Mouse (Mus musculus): ENCODE measurements at regions not wholly inside any gene's neighbourhood (a gene's known extent, or its start where the extent isn't known, plus 50 kb on each side); places are given as distances from the start of the nearest gene placed in this dataset.
"Not testable (repeated sequence)": the region's sequence is repeated elsewhere in the genome, so short reads cannot be mapped to it uniquely, and the experiment has no call there.

DNA sequence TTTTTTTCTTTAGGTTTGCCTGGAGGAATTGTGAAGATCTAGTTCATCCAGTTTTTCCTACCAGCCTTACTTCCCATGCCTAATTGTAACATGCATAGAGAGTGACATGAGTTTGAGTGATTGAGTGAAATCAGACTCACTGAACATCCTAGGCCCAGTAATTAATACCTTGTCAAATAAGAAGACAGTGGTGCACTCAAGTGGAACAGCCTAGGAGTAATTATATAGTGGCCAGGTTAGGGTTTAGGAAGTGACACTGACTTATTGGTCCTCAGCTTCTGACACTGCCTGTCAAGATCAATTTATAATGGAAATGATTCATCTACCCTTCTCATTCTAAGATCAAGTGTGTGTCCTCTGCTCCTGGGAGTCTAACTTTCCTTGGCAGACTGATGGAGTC is 250.8 kb downstream of the Tpbg start:
- DNase-seq (ENCODE audit: low read depth), result no peak

DNA sequence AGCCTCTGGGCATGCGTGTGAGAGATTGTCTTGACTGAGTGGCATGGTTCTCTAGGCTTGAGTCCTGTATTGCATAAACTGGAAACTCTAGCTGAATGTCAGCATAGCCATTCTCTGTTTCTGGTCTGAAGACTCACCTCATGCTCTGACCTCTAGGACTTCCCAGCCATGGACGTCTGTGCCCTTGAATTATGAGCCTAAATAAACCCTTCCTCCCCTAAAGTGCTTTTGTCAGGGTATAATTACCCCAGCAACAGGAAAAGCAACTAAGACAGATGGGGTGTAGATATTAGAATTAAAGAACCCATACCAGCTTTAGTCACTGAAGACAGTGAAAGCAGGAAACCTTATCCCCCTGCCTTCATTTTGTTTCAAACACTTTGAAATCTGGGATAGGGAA is 253.3 kb downstream of the Tpbg start:
- no peak for DNase-seq (ENCODE audit: low read depth)

DNA sequence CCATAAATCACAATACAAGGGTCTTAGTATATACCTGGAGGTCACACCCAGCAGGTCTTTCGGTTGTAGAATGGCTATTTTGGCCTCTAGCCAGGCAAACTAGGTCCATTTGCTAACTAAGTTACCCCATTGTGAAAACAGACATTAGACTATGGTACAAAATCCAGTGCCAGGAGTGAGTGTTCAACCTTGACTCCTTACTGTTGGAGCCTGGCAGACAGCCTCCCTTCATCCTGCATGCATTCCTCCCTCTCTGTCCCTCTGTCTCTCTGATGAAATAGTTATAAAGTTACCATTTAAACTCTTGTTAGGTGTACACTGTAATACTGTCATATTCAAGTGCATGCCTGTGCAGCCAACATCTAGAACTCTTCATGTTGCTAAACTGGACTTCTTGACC is 254.1 kb downstream of the Tpbg start:
- no peak for DNase-seq (ENCODE audit: low read depth)

DNA sequence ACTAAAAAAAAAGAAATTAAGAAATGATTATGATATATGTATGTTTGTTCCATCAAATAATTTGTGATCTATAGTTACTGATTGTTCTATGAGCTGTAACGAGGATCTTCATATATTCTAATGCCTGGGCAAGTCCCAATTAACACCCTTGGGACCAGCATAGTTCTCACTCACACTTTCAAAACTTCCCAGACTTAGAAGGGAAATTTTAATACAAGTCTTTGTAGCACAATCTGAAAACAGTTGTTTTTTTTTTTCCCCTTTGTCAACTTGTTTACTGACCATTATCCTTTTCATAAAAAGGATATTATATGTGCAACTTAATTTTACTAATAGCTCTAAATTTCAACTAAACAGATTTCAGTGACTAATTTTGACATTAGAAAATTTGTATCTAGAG is 257.1 kb downstream of the Tpbg start:
- DNase-seq (ENCODE audit: low read depth), result no peak

DNA sequence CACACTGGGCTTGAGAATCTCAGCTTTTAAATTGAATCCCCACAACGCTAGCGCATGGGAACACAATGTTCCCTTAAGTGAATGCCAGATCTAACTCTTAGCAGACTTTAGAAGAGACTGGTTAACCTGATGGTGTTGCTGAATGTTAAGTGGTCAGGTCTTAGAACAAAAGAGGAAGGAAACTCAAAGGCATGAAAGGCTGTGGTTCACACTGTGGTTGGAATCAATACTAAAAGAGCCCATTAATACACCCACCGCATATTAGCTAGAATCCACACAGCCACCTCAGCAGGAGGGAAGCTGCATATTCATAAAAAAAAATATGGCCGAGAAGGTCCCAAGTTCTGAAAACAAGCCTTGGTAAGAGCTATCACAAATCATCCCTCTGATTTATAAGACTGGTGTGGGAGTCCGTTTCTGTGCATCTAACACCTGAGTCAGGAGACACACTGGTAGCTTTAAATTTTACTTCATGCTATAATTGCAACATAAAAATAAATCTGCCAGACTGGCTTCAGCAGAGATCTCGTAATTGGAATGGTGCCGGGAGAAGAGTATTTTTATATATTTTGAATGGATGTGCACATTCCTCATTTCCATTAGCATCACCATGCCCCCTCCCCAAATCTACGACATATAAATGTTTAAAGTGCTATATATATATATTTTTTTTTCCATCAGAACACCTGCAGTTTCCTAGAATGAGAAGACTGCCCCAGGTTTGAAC is 259.3 kb downstream of the Tpbg start:
- no peak for DNase-seq (ENCODE audit: low read depth)

DNA sequence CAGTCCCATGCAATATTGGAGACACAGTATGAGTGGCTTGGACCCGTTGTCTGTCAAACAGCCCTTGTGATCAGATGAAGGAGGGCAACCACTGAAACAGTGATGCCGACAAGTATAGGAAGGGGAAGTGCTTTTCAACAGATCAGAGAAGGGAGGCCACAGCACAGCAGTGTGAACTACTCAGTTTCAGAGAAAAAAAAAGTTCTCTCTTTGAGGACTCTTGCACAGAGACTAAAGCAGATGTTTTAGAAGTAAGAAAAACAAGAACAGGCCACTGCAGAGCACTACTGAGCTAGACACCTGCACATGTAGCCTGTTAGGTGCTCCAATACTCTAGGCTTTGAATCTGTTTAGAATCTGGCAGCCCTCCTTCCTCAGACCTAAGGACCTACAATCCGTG is 261.4 kb downstream of the Tpbg start:
- DNase-seq (ENCODE audit: low read depth), result no peak

DNA sequence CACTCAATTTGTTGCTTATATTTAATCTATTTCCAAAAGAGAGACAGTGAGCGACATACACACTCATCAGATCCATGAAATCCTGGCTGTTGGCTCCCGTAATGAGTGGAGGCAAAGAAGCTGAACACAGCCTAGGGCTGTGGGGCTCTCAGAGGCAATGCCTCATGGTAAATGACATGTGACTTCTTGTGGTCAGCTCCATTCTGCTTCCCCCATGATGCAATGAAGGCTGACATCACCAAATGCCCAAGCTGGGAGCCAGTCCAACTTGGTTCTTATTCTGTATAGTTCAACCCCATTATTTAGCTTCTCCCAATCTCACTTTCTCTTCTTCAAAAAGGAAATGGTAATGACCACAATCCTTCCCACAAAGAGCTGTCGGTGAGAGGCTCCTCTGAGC is 262.5 kb downstream of the Tpbg start:
- no peak for DNase-seq (ENCODE audit: low read depth)

DNA sequence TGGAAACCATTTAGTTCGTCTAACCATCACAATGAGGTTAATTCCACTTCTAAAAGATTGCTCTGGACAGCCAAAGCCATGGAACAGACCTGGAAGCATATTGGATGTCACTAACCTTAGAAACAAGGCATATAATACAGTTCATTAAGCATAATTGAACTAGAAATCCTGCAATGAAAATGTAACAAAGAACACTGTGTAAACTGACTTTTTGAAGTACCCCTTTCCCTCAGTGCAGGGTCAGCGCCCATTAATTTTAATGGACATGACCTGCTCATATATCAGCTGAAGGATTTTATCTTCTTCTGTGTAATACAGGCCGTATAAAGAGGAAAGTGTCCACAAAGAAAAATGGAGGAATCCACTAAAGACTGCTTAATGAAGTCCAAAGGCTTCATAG is 263.7 kb downstream of the Tpbg start:
- no peak for DNase-seq (ENCODE audit: low read depth)

DNA sequence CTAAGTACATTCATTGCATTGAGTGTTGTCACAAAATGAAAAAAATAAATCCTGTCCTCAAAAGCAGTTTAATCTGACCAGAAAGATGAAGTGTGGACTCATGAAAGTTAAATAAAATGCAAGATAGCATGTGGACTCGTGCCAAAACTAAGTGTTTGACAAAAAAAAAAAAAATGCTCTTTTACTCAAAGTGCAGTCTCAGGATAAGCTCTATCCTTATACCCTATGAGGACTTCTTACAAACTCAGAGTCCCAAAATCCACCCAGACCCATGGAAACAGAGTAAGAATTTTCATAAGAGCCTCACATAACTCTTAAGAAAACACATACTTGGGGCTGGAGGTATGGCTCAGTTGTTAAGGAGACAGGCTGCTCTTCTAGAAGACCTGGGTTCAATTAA is 267.7 kb downstream of the Tpbg start:
- no peak for DNase-seq (ENCODE audit: low read depth)

DNA sequence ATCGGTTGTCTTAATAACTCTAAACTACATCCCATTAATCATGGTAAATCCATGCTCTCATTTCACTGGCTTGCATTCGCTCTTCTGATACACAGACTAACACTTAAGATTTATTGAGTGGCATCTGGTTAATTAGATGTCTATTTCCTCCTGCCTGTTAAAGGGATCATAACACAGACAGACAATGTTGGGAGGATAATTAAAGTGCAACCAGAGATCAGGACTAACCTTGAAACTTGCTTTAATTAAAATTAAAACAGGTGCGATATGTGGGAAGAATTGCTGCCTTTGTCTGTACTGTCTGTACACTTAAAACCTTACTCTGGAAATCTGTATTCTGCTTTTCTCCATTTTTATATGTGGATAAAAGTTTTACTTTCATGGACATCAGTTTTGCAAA is 277.2 kb downstream of the Tpbg start:
- no peak for DNase-seq (ENCODE audit: low read depth)

DNA sequence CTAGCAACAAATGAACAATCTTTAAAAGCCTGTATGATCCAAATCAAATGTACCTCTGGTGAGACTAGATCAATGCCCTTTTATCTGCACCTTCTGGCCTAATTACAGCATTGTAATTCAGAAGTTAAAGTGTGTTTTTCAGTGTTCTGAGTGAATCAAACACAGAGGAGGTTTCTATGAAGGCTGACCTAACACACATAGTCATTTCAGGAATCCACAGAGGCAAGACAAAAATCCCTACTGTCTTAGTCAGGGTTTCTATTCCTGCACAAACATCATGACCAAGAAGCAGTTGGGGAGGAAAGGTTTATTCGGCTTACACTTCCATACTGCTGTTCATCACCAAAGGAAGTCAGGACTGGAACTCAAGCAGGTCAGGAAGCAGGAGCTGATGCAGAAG is 293.4 kb downstream of the Tpbg start:
- not testable (repeated sequence) for DNase-seq (ENCODE audit: low read depth)

DNA sequence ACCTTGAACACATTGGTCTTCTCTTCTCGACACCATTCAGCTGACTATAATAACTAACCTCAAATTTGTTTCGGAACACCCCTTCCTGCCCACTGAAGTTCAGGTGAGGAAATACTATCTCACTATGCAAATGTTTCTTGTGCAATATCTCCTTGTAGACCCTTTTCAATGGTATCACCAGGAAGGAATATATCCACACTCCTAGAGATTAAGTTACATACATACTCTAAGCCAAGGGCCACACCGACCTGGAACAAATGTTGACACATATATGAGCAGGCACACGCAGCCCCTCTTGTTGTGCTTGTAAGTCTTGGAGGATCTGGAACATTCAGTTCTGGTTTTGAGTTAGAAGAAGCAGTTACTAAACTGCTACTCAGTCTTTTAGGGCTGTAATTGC is 303.7 kb downstream of the Tpbg start:
- DNase-seq (ENCODE audit: low read depth), result no peak

DNA sequence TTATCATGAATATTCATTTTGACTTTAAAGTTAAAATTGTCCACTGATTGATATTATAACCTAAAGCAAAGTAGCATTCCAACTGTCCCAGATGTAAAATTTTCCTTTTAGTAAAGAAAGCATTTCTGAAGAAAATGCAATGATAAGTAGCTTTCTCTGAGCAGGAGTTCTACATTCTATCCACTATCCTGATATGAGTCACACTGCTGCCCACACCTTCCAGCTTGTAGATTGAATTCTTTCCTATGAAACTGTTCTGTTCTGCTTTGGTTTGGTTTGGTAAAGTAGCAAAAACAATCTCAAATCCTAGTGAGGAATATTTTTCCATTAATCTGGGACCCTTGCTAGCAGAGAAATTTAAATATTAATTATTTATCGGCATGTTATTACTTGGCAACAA is 304.4 kb downstream of the Ube2cbp start:
- DNase-seq (ENCODE audit: low read depth), result no peak

DNA sequence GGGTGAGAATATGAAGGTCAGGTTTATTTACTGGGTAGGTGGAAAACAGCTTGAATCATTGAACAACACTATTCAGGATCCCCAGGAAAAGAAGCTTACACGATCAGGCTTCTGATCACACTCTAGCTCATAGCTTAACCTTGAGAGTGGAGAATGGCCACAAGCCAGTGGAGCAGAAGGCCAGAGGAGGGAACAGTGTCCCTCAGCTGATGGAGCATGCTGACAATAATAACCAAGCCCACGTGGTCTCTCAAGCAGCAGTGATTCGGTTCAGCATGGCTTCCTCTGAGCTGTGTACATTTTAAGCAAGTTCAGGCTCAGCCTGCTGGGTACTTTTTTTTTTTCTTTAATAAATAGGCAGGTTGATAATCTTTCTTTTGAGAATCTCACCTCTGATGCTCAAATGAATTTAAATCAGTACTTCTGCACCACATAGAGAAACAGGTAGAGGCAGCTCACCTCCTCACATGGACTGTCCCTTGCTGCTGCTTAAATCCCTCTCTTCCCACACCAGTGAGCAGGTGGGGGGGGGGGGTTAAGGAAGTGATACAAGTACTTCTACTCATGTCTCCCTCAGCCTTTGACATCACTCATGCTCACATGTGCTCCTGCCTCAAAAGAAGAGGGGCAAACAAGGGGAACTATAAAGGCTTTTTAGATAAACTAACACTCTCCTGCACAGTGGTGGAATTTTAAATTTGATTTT is 298.2 kb downstream of the Ube2cbp start:
- DNase-seq (ENCODE audit: low read depth), result no peak

DNA sequence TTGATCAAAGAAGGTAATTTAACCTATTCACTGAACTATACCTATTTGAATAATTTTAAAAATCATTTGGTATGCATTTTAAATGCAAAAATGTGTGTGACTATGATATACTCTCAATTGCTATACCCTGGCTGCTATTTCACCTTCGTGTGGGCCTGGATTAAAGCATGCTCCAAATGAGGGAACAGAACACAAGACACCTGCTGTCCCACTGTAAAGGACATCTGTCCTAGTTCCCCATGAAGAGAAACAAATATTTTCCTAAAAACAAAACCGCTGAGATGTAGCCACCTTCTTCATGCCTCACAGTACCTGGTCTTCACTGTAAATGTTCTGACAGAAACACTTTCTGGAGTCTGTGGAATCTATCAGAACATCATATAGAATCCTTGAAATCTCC is 294.0 kb downstream of the Ube2cbp start:
- DNase-seq (ENCODE audit: low read depth), result no peak

DNA sequence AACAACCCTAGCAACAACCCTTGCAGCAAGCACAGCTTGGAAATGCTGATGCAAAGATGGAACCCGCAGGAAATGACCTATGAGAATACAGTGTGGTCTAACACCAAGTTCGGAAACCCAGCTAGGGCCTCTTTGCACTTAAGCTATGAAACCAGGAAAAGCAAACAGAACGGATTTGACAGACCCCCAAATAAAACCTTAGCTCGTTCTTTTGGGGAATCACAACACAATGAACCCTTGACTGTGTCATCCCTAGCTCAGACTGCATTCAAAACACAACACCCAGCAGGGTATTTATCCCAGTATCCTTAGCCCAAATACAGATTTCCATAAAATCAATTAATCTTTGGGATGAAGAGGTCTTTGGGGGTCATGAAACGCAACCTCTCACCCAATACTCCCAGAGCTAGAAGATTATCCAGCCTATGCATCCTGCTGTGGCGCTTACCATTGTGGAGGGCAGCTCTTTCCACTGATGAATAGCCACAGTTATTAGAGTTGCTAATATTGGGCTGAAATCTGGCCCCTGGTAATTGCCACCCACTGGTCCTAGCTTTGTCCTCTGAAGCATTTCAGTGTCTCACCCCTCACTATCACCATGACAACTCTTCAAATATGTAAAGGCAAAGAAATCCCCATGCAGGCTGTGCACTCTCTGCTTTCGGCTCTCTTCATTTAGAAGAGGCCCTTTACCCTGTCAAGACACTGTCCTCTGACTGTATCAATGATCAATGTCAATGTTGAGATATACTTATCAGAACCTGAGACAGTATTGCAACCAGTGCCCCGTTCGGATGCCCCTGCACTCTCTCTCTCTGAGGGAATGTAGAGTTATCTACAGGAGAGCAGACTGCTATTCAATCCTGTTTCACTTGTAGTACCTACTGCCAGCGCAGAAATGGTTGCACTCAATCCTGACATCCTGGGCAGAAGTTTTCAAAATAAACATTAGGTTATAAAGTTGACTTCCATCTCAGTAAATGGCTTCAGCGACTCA is 277.7 kb downstream of the Ube2cbp start:
- no peak for DNase-seq (ENCODE audit: low read depth)

DNA sequence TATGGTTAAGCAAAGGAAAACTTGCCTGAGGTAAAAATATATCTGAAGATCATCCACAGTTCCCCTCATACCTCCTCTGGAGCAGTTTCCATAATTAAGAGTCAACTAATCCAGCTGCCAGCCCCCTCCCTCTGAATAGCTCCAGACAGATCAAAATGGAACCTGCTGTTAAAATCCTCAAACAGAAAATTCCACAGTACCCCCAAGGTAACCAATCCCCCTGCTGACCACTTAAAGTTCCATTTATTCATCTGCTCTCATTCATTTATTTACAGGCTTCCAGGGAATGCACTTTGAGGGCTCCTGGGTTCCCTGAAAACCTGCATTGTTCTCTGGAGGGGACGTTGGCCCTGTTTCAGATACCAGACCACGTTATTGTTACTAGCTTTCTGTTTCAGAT is 275.9 kb downstream of the Ube2cbp start:
- no peak for DNase-seq (ENCODE audit: low read depth)

DNA sequence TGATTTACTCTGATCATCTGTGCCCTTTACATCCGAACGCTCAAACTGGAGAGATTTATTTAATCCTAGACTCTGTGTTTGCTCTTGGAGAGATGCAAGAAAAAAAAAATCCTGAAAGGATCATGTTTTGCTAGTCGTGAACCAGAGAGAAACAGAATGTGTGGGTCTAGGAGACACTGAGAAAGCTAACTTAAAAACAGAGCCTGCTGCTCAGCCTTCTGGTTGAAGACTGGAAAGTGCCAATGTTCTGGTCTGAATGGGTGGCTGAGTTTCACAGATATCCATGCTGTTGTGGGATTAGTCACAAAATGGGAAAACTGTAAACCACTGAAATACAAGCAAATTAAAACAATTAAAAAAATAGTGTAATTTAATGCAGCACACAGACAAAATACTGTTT is 259.7 kb downstream of the Ube2cbp start:
- no peak for DNase-seq (ENCODE audit: low read depth)

DNA sequence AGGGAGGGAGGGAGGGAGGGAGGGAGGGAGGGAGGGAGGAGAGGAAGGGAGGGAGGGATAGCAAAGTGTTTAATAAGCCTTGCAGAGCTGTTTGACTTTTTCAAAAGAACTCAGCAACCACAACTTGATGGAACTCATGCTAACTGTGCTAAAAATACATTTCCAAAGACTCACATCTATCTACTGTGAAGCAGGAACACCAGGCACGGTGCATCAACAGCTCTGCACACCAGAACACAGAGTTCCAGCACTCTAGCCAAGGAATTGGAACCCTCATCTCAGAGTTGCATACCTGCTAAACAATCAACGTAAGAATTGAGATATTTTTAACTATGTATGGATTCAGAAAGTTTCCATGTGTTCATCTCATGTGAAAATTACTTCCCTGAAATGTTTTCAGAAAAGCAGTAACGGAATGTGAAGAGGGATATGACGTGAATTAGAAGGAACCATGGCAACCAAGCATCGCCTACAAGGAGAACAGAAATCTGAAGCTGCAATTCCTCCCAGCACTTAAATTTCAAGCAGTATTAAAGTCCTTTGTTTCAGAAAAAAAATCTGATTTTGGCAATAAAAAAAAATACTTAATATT is 256.3 kb downstream of the Ube2cbp start:
- DNase-seq (ENCODE audit: low read depth), result no peak

DNA sequence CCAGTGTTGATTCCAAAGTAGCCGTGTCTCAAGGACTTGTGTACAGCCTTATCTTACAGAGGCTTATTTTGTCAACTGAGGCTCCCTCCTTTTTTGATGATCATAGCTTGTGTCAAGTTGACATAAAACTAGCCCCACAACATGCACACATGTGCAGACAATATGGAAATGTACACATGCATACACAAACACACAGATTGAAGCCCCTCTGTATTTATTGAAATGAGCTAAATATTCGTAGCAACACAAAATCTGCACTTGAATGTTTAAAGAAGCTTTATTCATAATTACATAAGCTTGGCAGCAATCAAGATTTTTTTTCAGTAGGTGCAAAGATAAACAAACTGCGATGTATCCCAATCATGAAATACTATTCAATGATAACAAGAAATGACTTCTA is 253.5 kb downstream of the Ube2cbp start:
- DNase-seq (ENCODE audit: low read depth), result no peak

DNA sequence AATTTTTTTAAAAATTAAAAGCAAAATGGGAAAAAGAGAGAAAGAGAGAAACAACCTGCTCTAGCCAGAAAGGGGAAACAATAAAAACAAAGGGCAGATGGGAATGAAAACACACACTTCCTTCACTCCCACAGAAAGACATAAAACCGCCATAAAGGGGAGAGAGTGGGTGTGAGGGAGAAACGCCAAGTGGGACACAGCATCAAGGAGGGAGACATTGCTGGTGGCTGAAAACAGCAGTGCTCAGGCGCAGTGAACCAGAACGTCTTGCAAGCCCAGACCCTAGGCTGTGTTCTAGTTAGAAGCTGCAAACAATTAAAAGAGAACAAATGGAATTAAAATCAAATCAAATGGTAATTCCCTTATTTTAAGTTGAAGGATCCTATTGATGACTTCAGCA is 245.1 kb downstream of the Ube2cbp start:
- DNase-seq (ENCODE audit: low read depth), result no peak

DNA sequence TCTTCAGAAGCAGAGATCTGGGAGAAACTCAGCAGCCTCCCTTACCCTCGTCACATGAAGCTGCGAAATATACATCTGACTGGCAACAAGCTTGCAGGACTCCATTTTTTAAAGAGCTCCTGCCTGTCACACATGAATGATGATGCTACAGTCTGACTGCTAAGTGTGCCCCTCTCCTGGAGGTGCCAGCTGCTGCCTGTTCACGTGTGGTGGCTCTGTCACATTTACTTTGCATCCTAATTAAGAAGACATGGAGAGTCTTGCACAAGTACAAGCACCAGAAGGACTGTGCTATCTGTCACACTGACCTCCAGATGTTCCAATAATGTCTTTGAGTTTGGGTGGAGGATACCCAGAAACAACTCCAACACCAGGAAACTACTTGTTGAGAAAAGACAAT is 240.2 kb downstream of the Ube2cbp start:
- DNase-seq (ENCODE audit: low read depth), result no peak
